Mouse (Mus musculus): ENCODE data around the gene Bhlhb9. TPM values are rescaled to one million over a fixed set of nuclear protein-coding genes. Genes with fewer than 3 reads are reported as not detected.
A peak's percentile ranks its signal among the peaks of the same experiment; 100 is the strongest.
"Not testable (repeated sequence)": the region's sequence is repeated elsewhere in the genome, so short reads cannot be mapped to it uniquely, and the experiment has no call there.

The Bhlhb9 gene
- 23.0 and 26.4 TPM in 2 replicates for total RNA-seq (2015)
- 27.8 and 30.1 TPM in 2 replicates for total RNA-seq (2017)

GRCm38 (mm10) chrX:135797212-135797644 lies at the start of gene Bhlhb9:
Gene Bhlhb9, plus strand, starts transcription at chrX:135797594.
- ATAC-seq (replicated peaks; ENCODE audit: poor library complexity), result peak; percentile 93

DNA sequence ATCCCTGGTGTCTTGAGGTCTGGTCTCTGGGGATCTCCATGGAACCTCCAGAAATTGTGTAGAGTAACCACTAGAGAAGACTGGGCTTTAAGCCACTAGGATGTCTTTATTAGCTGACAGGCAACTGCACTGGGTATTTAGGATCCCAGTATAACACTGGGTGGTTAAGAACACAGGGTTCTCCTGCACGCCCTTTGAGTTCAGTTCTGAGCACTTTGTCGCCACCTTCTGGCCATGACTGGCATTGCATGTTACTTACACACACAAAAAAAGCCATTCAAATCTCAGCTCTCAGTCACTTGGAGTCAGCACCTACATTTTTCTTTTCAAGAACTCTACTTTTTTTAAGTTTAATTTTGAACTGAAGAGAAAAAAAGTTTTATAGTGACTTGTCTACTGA lies 44.6 kb upstream of the Bhlhb9 start:
- peak; percentile 90 for ATAC-seq (replicated peaks; ENCODE audit: poor library complexity)

- ATAC-seq (replicated peaks; ENCODE audit: poor library complexity), result peak; percentile 71; the same call in 1 of the 2 replicates
Measured at GRCm38 (mm10) chrX:135761707-135762106, 35.7 kb upstream of the Bhlhb9 start.

- ATAC-seq (replicated peaks; ENCODE audit: poor library complexity), result no peak
Measured at GRCm38 (mm10) chrX:135768043-135768548, 29.3 kb upstream of the Bhlhb9 start.

GRCm38 (mm10) chrX:135768565-135768964 lies 28.8 kb upstream of the Bhlhb9 start:
- ATAC-seq (replicated peaks; ENCODE audit: poor library complexity), result no peak

GRCm38 (mm10) chrX:135791536-135791935 lies 5.9 kb upstream of the Bhlhb9 start:
- ATAC-seq (replicated peaks; ENCODE audit: poor library complexity), result no peak

DNA sequence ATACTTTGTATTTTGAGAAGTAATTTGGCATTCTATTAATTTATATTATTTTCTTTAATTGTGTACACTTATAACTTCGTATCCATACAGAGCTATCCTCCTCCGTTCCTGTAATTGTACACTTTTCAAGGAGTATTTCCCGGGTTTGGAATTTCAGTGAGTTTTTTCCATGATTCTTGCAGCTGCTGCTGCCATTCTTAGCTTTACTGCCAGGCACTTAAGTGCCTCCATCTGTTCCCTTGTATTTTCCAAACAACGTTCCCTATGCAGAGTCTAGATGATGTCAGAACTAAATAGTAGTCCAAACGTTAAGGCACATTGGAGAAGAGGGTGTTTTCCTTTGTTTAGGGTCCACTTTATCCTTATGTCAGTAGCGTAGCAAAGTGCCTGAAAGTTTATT lies 5.1 kb upstream of the Bhlhb9 start:
- no peak for ATAC-seq (replicated peaks; ENCODE audit: poor library complexity)

- ATAC-seq (replicated peaks; ENCODE audit: poor library complexity), result peak; percentile 78
Measured at GRCm38 (mm10) chrX:135795591-135796304, 1.6 kb upstream of the Bhlhb9 start.

- peak; percentile 40 for ATAC-seq (replicated peaks; ENCODE audit: poor library complexity)
Measured at GRCm38 (mm10) chrX:135796305-135797211, 836 bp upstream of the Bhlhb9 start.

GRCm38 (mm10) chrX:135804149-135804548 lies 6.8 kb downstream of the Bhlhb9 start:
- ATAC-seq (replicated peaks; ENCODE audit: poor library complexity), result no peak

- peak; percentile 92 for ATAC-seq (replicated peaks; ENCODE audit: poor library complexity)
Measured at GRCm38 (mm10) chrX:135805780-135806179, 8.4 kb downstream of the Bhlhb9 start.

DNA sequence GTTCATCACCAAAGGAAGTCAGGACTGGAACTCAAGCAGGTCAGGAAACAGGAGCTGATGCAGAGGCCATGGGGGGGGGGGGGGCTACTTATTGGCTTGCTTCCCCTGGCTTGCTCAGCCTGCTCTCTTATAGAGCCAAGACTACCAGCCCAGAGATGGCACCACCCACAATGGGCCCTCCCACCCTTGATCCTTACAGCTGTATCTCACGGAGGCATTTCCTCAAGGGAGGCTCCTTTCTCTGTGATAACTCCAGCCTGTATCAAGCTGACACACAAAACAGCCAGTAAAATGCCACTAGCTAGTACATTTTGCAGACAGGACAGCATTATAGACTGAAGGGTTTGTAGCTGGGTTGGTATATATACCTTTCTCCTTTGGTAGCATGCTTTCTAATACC lies 38.5 kb downstream of the Bhlhb9 start:
- ATAC-seq (replicated peaks; ENCODE audit: poor library complexity), result not testable (repeated sequence)

DNA sequence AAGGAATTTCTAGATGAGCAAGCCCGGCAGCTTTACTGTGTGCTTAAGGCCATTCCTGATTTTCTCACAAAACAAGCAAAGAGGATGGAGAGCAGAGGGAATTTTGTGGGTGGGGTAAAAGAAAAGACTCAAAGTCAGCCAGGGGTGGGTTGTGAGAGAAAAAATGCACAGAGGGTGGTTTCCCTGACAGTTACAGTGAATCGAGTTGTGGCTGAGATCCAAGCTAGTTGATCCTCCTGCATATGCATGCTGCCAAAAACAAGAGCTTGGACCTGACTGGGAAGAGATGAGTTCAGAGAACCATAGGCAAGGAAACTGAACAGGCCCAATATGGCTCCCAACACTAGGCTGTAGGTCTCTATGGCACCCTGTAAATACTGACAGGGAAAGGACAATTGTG lies 40.5 kb downstream of the Bhlhb9 start:
- no peak for ATAC-seq (replicated peaks; ENCODE audit: poor library complexity)

GRCm38 (mm10) chrX:135838521-135839360 lies 41.3 kb downstream of the Bhlhb9 start, which contains the start of gene Gprasp2:
Gene Gprasp2, plus strand, starts transcription at chrX:135839034.
- ATAC-seq (replicated peaks; ENCODE audit: poor library complexity), result peak; percentile 70

DNA sequence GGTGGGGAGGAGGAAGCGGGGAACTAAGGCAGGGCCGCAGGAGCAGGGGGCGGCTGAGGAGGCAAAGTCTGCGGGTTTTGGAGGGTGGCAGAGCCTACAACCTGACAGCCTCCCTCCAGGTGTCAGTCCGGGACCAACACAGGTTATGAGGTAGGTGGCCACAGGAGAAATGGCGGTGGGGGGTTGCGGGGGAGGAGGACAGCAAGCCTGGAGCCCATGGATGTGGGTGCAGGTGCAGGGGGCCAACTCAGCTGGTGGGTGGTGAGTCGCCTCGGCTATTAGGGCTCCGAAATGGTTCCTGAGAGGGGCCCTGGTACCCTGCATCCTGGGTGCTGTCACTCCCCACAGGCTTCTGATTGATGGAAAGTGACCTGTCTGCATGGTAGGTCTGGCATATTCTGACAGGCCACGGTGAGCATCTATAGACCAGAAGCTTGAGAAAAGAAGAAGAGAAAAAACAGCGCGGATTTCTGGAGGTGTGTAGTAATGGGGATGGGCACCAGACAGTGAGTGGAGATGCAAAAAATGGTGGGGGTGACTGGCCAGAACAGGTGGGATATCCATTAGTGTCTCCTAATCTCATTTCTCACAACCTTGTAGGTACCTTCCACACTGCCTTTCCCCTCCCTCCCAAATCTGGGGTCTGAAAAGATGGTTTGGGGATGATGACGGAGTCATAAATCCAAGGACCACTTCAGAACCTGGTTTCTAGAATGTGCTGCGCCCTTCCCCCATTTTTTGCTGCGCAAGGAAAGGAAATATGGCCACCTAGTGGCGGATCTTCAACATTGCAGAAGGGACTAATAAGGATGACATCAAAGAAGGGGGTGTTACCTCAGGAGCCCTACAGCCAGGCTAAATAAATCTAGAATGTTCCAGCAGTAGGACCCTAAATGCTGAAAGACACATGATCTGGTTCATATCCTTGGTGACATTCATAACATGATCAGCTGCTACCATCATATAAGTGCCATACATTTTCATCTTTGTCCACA lies 42.3 kb downstream of the Bhlhb9 start:
- peak; percentile 93 for ATAC-seq (replicated peaks; ENCODE audit: poor library complexity)

- ATAC-seq (replicated peaks; ENCODE audit: poor library complexity), result not testable (repeated sequence)
Measured at GRCm38 (mm10) chrX:135866806-135867205, 69.4 kb downstream of the Bhlhb9 start.

GRCm38 (mm10) chrX:135876679-135877078 lies 79.3 kb downstream of the Bhlhb9 start:
- ATAC-seq (replicated peaks; ENCODE audit: poor library complexity), result no peak

GRCm38 (mm10) chrX:135879626-135880025 lies 82.2 kb downstream of the Bhlhb9 start:
- peak; percentile 60 for ATAC-seq (replicated peaks; ENCODE audit: poor library complexity)
